ENCODE assay signal across 27 mouse cellular contexts in the genomic region with DNA sequence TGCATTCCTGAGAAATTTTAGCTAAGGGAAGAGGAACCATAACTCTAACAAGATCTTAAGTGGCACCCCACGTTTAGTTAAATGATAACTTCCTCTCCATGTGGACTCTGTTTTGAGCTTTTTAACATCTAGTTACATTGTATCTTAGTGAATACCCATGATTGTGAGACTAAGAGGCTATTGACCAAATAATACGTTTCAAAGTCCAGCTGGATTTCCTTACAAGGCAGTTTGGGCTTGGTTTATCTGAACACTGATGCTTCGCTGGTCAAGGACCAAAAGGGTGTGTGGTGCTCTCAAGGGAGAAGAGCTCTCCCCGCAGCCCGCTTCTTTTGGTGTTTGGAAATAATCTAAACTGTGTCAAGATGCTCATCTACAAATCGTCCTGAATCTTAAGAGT. TPM values are rescaled to one million over a fixed set of nuclear protein-coding genes. Genes with fewer than 3 reads are reported as not detected.
"Had no signal": no experiment of that assay in that cellular context is flagged by ENCODE, and none has a peak within 500 bp of the region (broad histone marks: within the 10 kb centered on the region; RNA-seq: fewer than 3 reads in every experiment).

No protein-coding gene starts in this region.

- H3K27ac ChIP-seq: kidney, postnatal 0 days; limb, embryonic 12.5 days; limb, embryonic 15.5 days; liver, embryonic 14.5 days; macrophage; midbrain, embryonic 12.5 days; midbrain, embryonic 15.5 days; neural tube, embryonic 12.5 days; neural tube, embryonic 15.5 days; stomach, postnatal 0 days had no signal

- H3K4me1 ChIP-seq: limb, embryonic 15.5 days; midbrain, embryonic 12.5 days; midbrain, embryonic 15.5 days; neural tube, embryonic 12.5 days had no signal

- H3K4me3 ChIP-seq: limb, embryonic 12.5 days; limb, embryonic 15.5 days; midbrain, embryonic 12.5 days; midbrain, embryonic 15.5 days; neural tube, embryonic 12.5 days; neural tube, embryonic 15.5 days had no signal

- ATAC-seq: liver, postnatal 0 days; lung, postnatal 0 days; midbrain, embryonic 15.5 days had no signal

- H3K27me3 ChIP-seq: limb, embryonic 12.5 days; limb, embryonic 15.5 days; midbrain, embryonic 12.5 days; midbrain, embryonic 15.5 days; neural tube, embryonic 12.5 days; neural tube, embryonic 15.5 days had no signal

- DNase-seq: kidney, adult 18-20 months; left cerebral cortex, postnatal 4 days; liver, postnatal 0 days; lung, embryonic 14.5 days; right cerebral cortex, adult 18-20 months; right cerebral cortex, postnatal 14 days; right cerebral cortex, postnatal 4 days; thymus, adult 2 months; thymus, postnatal 14 days had no signal

- H3K9me3 ChIP-seq: limb, embryonic 12.5 days; limb, embryonic 15.5 days; midbrain, embryonic 12.5 days; midbrain, embryonic 15.5 days; neural tube, embryonic 12.5 days; neural tube, embryonic 15.5 days had no signal

- H3K4me2 ChIP-seq: limb, embryonic 12.5 days; limb, embryonic 15.5 days; liver, embryonic 11.5 days; lung, embryonic 14.5 days; midbrain, embryonic 12.5 days; midbrain, embryonic 15.5 days; neural tube, embryonic 12.5 days; neural tube, embryonic 15.5 days had no signal

- H3K36me3 ChIP-seq: limb, embryonic 12.5 days; limb, embryonic 15.5 days; midbrain, embryonic 12.5 days; midbrain, embryonic 15.5 days; neural tube, embryonic 12.5 days; neural tube, embryonic 15.5 days had no signal

- H3K9ac ChIP-seq: limb, embryonic 12.5 days; limb, embryonic 15.5 days; liver, embryonic 14.5 days; liver, postnatal 0 days; lung, embryonic 14.5 days; midbrain, embryonic 12.5 days; midbrain, embryonic 15.5 days; neural tube, embryonic 12.5 days; neural tube, embryonic 15.5 days had no signal

RNA-seq across cellular contexts. Expression of gene Gm8994, which starts 51.6 kb away (rescaled TPM):
- total RNA-seq: layer of hippocampus, adult 18-20 months; layer of hippocampus, postnatal 14 days; left cerebral cortex, adult 8-10 months; left cerebral cortex, postnatal 14 days; left cerebral cortex, postnatal 4 days; megakaryocyte, adult 5-6 weeks had no signal
- polyA plus RNA-seq: kidney, postnatal 0 days; limb, embryonic 12.5 days; limb, embryonic 15.5 days; liver, embryonic 11.5 days; liver, postnatal 0 days; lung, embryonic 14.5 days; lung, postnatal 0 days; macrophage; midbrain, embryonic 12.5 days; midbrain, embryonic 15.5 days; neural tube, embryonic 12.5 days; neural tube, embryonic 15.5 days; stomach, embryonic 14.5 days; stomach, postnatal 0 days had no signal
